Mouse (Mus musculus) spleen, adult 2 months (tissue): ENCODE data around the gene Tmem121.

Experiments used
- CTCF ChIP-seq: fragments of 200-500 bp; IDR thresholded peaks from 2 replicates; pipeline ENCODE4 v1.5.1; 2011; ENCODE audit warnings: mild to moderate bottlenecking, inconsistent platforms; ENCODE audit not compliant: insufficient read depth, insufficient read length, insufficient replicate concordance; ENCODE audit errors: extremely low read depth
- POLR2A ChIP-seq: fragments of 200-500 bp; IDR thresholded peaks from 2 replicates; pipeline ENCODE4 v1.6.1; 2011; ENCODE audit warnings: low read depth, low read length, inconsistent platforms

- TF ChIP-seq CTCF, result no peak
- TF ChIP-seq POLR2A, result no peak
Observed at GRCm38 (mm10) chr12:113138291-113138690, 47.4 kb upstream of the Tmem121 start.
